Mouse (Mus musculus) layer of hippocampus, adult 9-10 months (tissue): Measurements from ENCODE around the gene Zcwpw1.
"Not testable (repeated sequence)": the region's sequence is repeated elsewhere in the genome, so short reads cannot be mapped to it uniquely, and the experiment has no call there.

Experiments
- DNase-seq: peaks from one replicate; pipeline ENCODE4 v3.0.0; 2022; ENCODE audit warnings: low spot score

Gene Zcwpw1

GRCm38 (mm10) chr5:137835966-137836520 lies 48.4 kb downstream of the Zcwpw1 start, which contains the start of gene Pilra:
Gene Pilra, minus strand, starts transcription at chr5:137836281.
- not testable (repeated sequence) for DNase-seq

DNA sequence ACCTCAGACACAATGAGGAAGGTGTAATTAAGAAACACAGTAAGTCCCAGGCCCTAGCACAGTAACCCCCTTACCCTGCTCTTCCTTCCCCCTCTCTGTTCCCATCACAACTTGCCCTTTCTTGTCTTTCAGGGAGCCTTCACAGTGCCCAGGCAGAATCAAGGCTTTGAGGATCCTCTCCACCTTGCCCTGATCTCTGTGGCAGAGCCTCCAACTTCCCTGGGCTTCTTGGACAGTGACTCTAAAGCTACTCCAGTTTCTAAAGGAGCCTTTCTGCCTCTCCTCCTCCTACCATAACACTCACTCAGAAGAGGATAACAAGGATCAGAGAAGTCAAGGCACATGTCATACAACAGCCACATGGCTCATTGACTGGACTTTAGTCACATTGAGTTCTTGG lies 49.0 kb downstream of the Zcwpw1 start:
- no peak for DNase-seq

DNA sequence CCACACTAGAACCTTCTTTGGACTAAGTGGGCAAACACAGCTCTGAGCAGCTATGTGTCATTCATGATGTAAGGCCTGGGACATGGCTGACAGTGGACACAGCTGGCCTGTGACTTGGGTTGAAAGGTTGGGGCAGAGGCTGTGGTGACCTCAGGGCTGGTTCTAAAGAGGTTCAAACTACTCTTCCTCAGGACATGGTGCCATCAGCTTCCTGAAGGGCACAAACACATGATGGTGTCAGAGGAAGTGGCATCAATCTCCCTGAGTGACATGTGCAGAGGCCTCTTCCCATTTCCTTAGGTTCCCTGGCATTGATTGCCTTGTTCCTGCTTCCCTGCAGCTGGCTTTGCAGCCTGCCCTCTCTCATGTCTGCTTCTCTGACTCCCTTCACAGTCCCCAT lies 49.5 kb downstream of the Zcwpw1 start:
- not testable (repeated sequence) for DNase-seq

GRCm38 (mm10) chr5:137850313-137850712 lies 62.7 kb downstream of the Zcwpw1 start:
- not testable (repeated sequence) for DNase-seq

GRCm38 (mm10) chr5:137854907-137855306 lies 67.3 kb downstream of the Zcwpw1 start:
- not testable (repeated sequence) for DNase-seq

GRCm38 (mm10) chr5:137856870-137857269 lies 69.3 kb downstream of the Zcwpw1 start:
- DNase-seq: not testable (repeated sequence)

DNA sequence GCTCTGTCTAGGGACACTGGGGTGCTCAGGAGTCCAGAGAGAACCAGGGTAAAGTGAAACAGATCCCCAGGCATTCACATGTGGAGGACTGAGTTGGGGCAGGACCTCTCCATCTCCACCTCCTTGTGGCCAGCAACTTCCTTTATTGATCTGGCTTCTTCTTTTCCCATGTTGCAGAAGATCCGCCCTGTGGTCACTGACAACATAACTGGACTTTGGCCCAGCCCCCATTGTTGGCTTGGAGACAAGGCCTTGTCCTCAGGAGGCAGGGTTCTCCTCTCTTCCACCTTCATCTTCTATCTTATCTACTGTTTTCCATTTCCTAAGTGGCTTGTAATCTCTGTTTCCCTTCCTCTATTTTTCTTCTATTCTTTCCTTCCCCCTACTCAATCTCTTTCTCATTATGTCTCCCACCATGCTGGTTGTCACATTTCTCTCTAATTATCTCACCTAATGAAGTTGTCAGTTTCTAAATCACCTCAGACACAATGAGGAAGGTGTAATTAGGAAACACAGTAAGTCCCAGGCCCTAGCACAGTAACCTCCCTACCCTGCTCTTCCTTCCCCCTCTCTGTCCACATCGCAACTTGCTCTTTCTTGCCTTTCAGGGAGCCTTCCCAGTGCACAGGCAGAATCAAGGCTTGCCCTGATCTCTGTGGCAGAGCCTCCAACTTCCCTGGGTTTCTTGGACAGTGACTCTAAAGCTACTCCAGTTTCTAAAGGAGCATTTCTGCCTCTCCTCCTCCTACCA lies 70.5 kb downstream of the Zcwpw1 start, which contains the start of gene Pilrb1:
TSS of gene Pilrb1 (minus strand) at position 147 of the 751 bp plus-strand sequence.
- not testable (repeated sequence) for DNase-seq

GRCm38 (mm10) chr5:137864008-137864407 lies 76.4 kb downstream of the Zcwpw1 start:
- DNase-seq: not testable (repeated sequence)

DNA sequence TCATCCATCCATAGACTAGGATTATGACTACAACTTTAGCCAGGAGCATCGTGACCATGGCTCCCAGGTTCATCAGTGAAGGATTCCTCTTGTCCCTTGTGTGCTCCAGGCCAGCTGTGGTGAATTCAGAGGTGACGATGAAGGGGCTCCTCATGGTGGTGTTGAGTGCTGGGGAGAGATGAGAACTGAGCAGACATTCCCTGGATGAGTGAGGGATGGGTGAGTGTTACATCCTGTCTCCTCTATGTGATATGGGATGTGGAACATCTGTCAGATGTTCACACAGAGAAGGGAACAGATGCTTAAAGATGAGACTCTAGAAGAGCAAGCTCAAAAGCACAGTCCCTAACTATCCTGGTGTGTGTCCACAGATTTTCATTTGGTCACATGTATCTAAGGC lies 81.0 kb downstream of the Zcwpw1 start:
- not testable (repeated sequence) for DNase-seq

GRCm38 (mm10) chr5:137871644-137872380 lies 84.2 kb downstream of the Zcwpw1 start, which contains the start of gene Pilrb2:
Gene Pilrb2, minus strand, starts transcription at chr5:137871815.
- not testable (repeated sequence) for DNase-seq
